Mouse (Mus musculus) stomach, embryonic 14.5 days (tissue): Measurements from ENCODE around the gene Upf1. TPM values are rescaled to one million over a fixed set of nuclear protein-coding genes. Genes with fewer than 3 reads are reported as not detected.

Experiments
- ATAC-seq: fragments of 200-750 bp; cut with Nextera tagmentation; 2 replicates; pipeline ENCODE4 v1.8.0; 2017; ENCODE audit warnings: low read depth, moderate TSS enrichment; ENCODE audit not compliant: insufficient number of reproducible peaks, insufficient read depth, low FRiP score
- H3K27ac ChIP-seq: fragments of 300-500 bp; sonication (generic); 2 replicates; pipeline ENCODE4 v1.5.1; 2014; ENCODE audit warnings: mild to moderate bottlenecking, low read length, moderate library complexity, mixed read lengths
- H3K27me3 ChIP-seq: fragments of 300-500 bp; sonication (generic); 2 replicates; pipeline ENCODE4 v1.6.1; 2014; ENCODE audit warnings: low read length, control low read depth, mixed read lengths; ENCODE audit not compliant: control insufficient read depth, insufficient read depth
- H3K36me3 ChIP-seq: fragments of 300-500 bp; sonication (generic); 2 replicates; pipeline ENCODE4 v1.6.1; 2014; ENCODE audit warnings: mild to moderate bottlenecking, control low read depth, low read length, moderate library complexity, mixed read lengths; ENCODE audit not compliant: control insufficient read depth, insufficient read depth
- H3K4me1 ChIP-seq: fragments of 300-500 bp; sonication (generic); 2 replicates; pipeline ENCODE4 v1.6.1; 2014; ENCODE audit warnings: low read length, control low read depth, mixed read lengths; ENCODE audit not compliant: control insufficient read depth, insufficient read depth
- H3K4me2 ChIP-seq: fragments of 300-500 bp; sonication (generic); replicated peaks from 2 replicates; pipeline ENCODE4 v1.6.1; 2014; ENCODE audit warnings: low read depth, low read length, control low read depth
- H3K4me3 ChIP-seq: fragments of 300-500 bp; sonication (generic); 2 replicates; pipeline ENCODE4 v1.5.1; 2014; ENCODE audit warnings: low read depth, low read length, control low read depth
- H3K9ac ChIP-seq: fragments of 300-500 bp; sonication (generic); replicated peaks from 2 replicates; pipeline ENCODE4 v1.6.1; 2014; ENCODE audit warnings: low read depth, mild to moderate bottlenecking, control low read depth, low read length, moderate library complexity, mixed read lengths
- H3K9me3 ChIP-seq: fragments of 300-500 bp; sonication (generic); 2 replicates; pipeline ENCODE4 v1.6.1; 2016; ENCODE audit warnings: low read depth, low read length, control low read depth; ENCODE audit not compliant: control insufficient read depth
- WGBS: fragments of 180-500 bp; shearing (Covaris S2); extraction: QIAGEN DNeasy Blood & Tissue Kit; methylation state at CpG from one replicate; pipeline ENCODE4 v1.1.7; 2014; 5-methylcytosine and 5-hydroxymethylcytosine counted together
- polyA plus RNA-seq: library from polyadenylated mRNA; unstranded; fragments of >200 nt; fragmentation: Nextera tagmentation; extraction: Ambion mirVana; gene quantifications from 2 replicates; pipeline ENCODE4 v1.2.1, GENCODE M21; 2014

Gene Upf1
- polyA plus RNA-seq, result 17.0 and 17.1 TPM in 2 replicates

GRCm38 (mm10) chr8:70353194-70353817 lies at the start of gene Upf1:
TSS of gene Upf1 (minus strand) at chr8:70353278.
- WGBS, result 0% methylated on average over 55 of the region's 69 CpGs
- peak within 1 kb of the TSS; percentile 81 for H3K9ac ChIP-seq
- peaks cover 6% of the 10 kb centered on the region; the same call in 1 of the 2 replicates for H3K36me3 ChIP-seq
- peak; percentile 89 for ATAC-seq
- H3K9me3 ChIP-seq, result no peaks in the 10 kb centered on the region
- H3K4me1 ChIP-seq, result peaks cover 27% of the 10 kb centered on the region
- peak within 1 kb of the TSS; percentile 95 for H3K4me3 ChIP-seq
- peak within 1 kb of the TSS; percentile 89 for H3K27ac ChIP-seq
- peak within 1 kb of the TSS; percentile 100 for H3K4me2 ChIP-seq
- H3K27me3 ChIP-seq, result no peaks in the 10 kb centered on the region

GRCm38 (mm10) chr8:70397611-70398563 lies 44.8 kb upstream of the Upf1 start:
- peaks cover 4% of the 10 kb centered on the region for H3K36me3 ChIP-seq
- 88% methylated on average over 16 of the region's 16 CpGs for WGBS
- H3K9ac ChIP-seq, result no peak overlapping the region
- no peak overlapping the region for H3K4me2 ChIP-seq
- H3K9me3 ChIP-seq, result no peaks in the 10 kb centered on the region
- no peak overlapping the region for H3K4me3 ChIP-seq
- no peak overlapping the region for H3K27ac ChIP-seq
- no peak for ATAC-seq
- no peaks in the 10 kb centered on the region for H3K27me3 ChIP-seq
- no peaks in the 10 kb centered on the region for H3K4me1 ChIP-seq

DNA sequence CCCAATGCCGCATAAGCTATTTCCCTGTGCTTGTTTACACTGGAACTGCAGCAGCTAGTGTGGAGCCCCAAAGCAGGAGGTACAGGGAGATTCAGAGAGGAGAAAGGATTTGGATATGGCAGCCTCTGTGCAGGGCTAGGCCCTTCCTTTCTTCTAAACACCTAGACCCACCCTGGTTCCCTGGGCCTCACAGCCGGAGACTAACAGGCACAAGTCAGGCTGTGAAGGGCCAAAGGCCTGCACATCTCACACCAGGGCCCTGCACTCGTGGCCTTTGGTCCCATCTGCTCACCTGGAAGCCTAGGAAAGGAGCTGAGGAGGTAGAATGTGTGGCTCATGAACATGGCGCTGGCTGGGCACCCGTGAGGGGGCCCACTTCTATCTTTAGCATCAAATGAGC lies 43.1 kb upstream of the Upf1 start:
- Histone ChIP-seq H3K4me3 (no peak overlapping the region), H3K27ac (no peak overlapping the region), H3K4me1 (no peaks in the 10 kb centered on the region), H3K4me2 (no peak overlapping the region), H3K27me3 (no peaks in the 10 kb centered on the region), H3K36me3 (peaks cover 11% of the 10 kb centered on the region), H3K9me3 (no peaks in the 10 kb centered on the region), H3K9ac (no peak overlapping the region)
- 72% methylated on average over 5 of the region's 5 CpGs for WGBS
- no peak for ATAC-seq

- Histone ChIP-seq H3K9me3 (no peaks in the 10 kb centered on the region), H3K4me3 (no peak overlapping the region), H3K27ac (no peak overlapping the region), H3K27me3 (no peaks in the 10 kb centered on the region), H3K4me1 (no peaks in the 10 kb centered on the region), H3K36me3 (peaks cover 11% of the 10 kb centered on the region), H3K4me2 (no peak overlapping the region), H3K9ac (no peak overlapping the region)
- ATAC-seq, result no peak
- 82% methylated on average over 5 of the region's 5 CpGs for WGBS
Measured at GRCm38 (mm10) chr8:70395649-70396048, 42.6 kb upstream of the Upf1 start.

DNA sequence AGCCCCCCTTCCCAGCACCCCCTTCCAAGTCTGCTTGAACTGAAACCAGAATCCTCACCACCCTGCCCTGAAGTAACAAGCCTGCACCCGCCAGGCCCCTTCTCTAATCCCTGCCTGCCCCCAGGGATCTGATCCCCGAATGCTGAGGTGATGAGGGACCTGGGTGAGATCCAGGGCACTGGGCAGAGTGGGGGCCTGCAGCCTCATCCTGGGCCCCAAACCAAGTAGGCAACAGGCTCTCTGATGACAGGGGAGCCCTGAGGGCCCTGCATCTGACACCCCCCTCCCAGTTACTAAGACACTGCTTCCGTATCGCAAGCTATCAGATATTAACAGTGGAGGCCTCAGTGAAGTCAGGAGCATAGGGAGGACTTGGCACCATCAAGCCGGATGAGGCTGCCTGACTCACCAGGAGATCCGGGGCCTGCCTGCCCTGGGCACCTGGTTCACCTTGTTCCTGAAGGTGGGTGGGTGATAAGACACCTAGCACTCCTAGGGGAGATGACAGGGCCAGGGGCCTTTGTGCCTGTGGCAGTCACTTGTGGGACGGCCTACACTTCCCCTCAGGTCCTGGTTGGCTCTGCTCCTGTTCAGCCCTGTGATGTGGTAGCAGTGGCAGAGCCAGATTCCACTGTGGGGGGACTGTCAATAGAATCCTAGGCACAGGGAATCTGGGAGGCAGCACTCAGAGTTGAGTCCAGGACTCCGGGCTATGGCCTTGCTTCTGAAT lies 41.4 kb upstream of the Upf1 start:
- Histone ChIP-seq H3K9me3 (no peaks in the 10 kb centered on the region), H3K27ac (no peak overlapping the region), H3K4me2 (no peak overlapping the region), H3K9ac (no peak overlapping the region), H3K4me3 (no peak overlapping the region), H3K4me1 (no peaks in the 10 kb centered on the region), H3K27me3 (no peaks in the 10 kb centered on the region), H3K36me3 (peaks cover 10% of the 10 kb centered on the region; the same call in 1 of the 2 replicates)
- WGBS, result 88% methylated on average over 8 of the region's 8 CpGs
- ATAC-seq, result no peak

DNA sequence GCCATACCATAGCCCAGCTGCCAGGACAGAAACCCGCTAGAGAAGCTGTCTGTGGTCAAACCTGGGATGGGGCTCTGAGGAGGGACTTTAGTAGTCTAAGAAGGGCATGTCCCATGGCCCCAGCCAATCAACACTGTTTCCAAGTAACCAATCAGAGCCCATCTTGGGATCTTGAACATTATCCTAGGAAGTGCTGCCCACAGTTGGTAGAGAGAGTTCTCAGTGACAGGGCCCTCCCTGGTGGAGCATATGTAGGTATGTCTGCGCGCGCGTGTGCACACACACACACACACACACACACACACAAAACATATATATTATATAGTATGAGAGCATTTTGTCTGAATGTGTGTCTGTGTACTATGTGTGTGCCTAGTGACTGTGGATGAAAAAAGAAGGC lies 40.0 kb upstream of the Upf1 start:
- no peak overlapping the region for H3K4me2 ChIP-seq
- H3K9ac ChIP-seq, result no peak overlapping the region
- H3K4me3 ChIP-seq, result no peak overlapping the region
- no peaks in the 10 kb centered on the region for H3K27me3 ChIP-seq
- peaks cover 10% of the 10 kb centered on the region; the same call in 1 of the 2 replicates for H3K36me3 ChIP-seq
- no peak for ATAC-seq
- no peak overlapping the region for H3K27ac ChIP-seq
- no peaks in the 10 kb centered on the region for H3K4me1 ChIP-seq
- 84% methylated on average over 5 of the region's 5 CpGs for WGBS
- no peaks in the 10 kb centered on the region for H3K9me3 ChIP-seq

DNA sequence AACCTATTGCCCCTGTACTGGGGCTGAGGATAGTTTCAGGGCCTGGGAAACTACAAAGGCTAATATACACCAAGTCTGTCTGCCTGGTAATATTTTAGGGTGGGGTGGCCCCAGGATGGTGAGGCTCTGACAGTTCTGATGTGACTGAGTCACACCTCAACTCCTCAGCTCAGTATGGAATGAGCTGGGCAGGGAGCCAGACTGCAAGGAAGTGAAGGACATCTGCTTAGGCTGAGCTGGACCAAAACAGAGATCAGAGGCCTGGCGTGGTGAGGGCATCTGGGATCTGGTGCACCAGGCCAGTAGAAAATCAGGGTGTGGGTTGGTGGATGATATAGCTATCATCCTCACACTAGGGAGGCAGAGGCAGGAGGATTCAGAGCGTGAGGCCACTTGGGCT lies 36.6 kb upstream of the Upf1 start:
- H3K27me3 ChIP-seq, result no peaks in the 10 kb centered on the region
- H3K9ac ChIP-seq, result no peak overlapping the region
- no peak for ATAC-seq
- no peak overlapping the region for H3K4me2 ChIP-seq
- 88% methylated on average over 2 of the region's 2 CpGs for WGBS
- H3K36me3 ChIP-seq, result peaks cover 29% of the 10 kb centered on the region
- no peak overlapping the region for H3K4me3 ChIP-seq
- no peaks in the 10 kb centered on the region for H3K4me1 ChIP-seq
- no peak overlapping the region for H3K27ac ChIP-seq
- H3K9me3 ChIP-seq, result no peaks in the 10 kb centered on the region

- H3K9me3 ChIP-seq, result no peaks in the 10 kb centered on the region
- peak; percentile 60; the same call in 1 of the 2 replicates for ATAC-seq
- 50% methylated on average over 3 of the region's 3 CpGs for WGBS
- H3K4me1 ChIP-seq, result no peaks in the 10 kb centered on the region
- no peak overlapping the region for H3K4me2 ChIP-seq
- H3K36me3 ChIP-seq, result peaks cover 22% of the 10 kb centered on the region
- no peaks in the 10 kb centered on the region for H3K27me3 ChIP-seq
- no peak overlapping the region for H3K4me3 ChIP-seq
- no peak overlapping the region for H3K9ac ChIP-seq
- no peak overlapping the region for H3K27ac ChIP-seq
Measured at GRCm38 (mm10) chr8:70383287-70383686, 30.2 kb upstream of the Upf1 start.
